In the genomic region with DNA sequence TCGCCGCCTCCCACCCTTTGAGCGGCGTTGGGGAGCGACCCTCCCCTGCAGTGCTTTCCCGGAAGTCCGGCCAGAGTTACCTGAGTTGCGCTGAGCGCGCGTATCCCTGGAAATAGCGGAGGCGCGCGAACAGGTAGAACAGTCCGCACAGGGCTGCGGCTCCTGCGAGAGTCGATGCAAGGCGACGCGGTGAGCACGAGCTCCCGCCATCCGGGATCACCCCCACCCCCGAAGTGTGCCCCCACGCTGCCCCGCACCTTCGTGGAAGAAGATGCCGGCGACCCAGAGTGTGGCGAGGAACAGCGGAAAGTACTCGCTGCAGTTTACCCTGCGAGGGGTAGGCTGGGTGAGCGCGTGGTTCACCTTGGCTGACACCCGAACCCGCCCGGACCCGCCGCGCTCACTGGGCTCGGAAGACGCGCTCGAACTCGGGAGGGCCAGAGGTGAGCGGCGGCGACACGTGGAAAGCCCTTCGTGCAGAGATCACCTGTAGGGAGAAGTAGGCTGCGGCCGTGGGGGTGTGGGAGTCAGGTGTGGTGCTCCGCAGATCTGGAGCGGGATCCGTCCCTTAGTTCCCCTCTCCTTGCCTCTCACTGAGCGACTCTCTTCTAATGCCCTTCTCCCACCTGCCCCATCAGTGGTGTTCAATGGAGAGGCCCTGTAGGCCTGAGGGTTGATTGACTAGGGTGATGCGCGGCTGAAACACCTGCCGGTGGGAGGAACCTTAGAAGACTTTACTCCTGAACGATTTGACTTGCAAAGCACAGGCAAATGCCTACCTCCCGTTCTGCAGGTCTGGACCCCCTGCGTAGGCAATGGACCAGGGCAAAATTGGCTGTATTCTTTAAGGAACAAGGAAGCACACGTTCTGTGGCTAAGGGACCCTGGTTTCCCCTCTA, we compare ENCODE assay signal across 8 mouse cellular contexts. TPM values are rescaled to one million over a fixed set of nuclear protein-coding genes. Genes with fewer than 3 reads are reported as not detected.
DNase-seq lines count a peak whose midpoint lies in the region; ATAC-seq and TF ChIP-seq lines count a peak whose summit lies in the region.

No protein-coding gene starts in this region.

- peak overlapping the region; percentile 79 for H3K9ac ChIP-seq in heart, embryonic 13.5 days
- H3K9ac ChIP-seq in MEL (ENCODE audit: control insufficient read depth, low read depth, low read length, poor library complexity, severe bottlenecking), result peak overlapping the region; percentile 73
- H3K9ac ChIP-seq in liver, embryonic 14.5 days (replicated peaks), result peak overlapping the region; percentile 59

- H3K27ac ChIP-seq in heart, embryonic 13.5 days (replicated peaks), result no peak overlapping the region
- no peak overlapping the region for H3K27ac ChIP-seq in MEL (ENCODE audit: control insufficient read depth, low read depth, low read length)
- H3K27ac ChIP-seq in hindbrain, embryonic 10.5 days, result peak overlapping the region; percentile 77
- H3K27ac ChIP-seq in liver, embryonic 14.5 days, result no peak overlapping the region

- peaks cover 30% of the 10 kb centered on the region for H3K36me3 ChIP-seq in heart, embryonic 13.5 days
- H3K36me3 ChIP-seq in MEL (ENCODE audit: control insufficient read depth in 1 of 2, insufficient read depth in 2 of 2, low read length in 2 of 2), result peaks cover 3 to 7% of the 10 kb centered on the region in 2 experiments; a peak in 3 of 4 replicates
- H3K36me3 ChIP-seq in hindbrain, embryonic 10.5 days, result peaks cover 30% of the 10 kb centered on the region
- H3K36me3 ChIP-seq in liver, embryonic 14.5 days (replicated peaks; ENCODE audit: control insufficient read depth, insufficient read depth, low read depth), result peaks cover 27% of the 10 kb centered on the region

- peak overlapping the region; percentile 95 for H3K4me2 ChIP-seq in heart, embryonic 13.5 days
- H3K4me2 ChIP-seq in liver, embryonic 14.5 days (ENCODE audit: low read depth), result peak overlapping the region; percentile 100

- peaks cover 58% of the 10 kb centered on the region for H3K27me3 ChIP-seq in heart, embryonic 13.5 days (replicated peaks)
- H3K27me3 ChIP-seq in MEL (ENCODE audit: control insufficient read depth in 1 of 2, insufficient read depth in 2 of 2, low read length in 2 of 2), result no peaks in the 10 kb centered on the region
- peaks cover 56% of the 10 kb centered on the region for H3K27me3 ChIP-seq in hindbrain, embryonic 10.5 days (ENCODE audit: insufficient read depth, poor library complexity, severe bottlenecking)
- no peaks in the 10 kb centered on the region; the same call in 1 of the 2 replicates for H3K27me3 ChIP-seq in liver, embryonic 14.5 days (ENCODE audit: control insufficient read depth, insufficient read depth, low read length)

- WGBS in heart, embryonic 13.5 days, result 3% methylated on average over 66 of the region's 66 CpGs
- 1% methylated on average over 66 of the region's 66 CpGs for WGBS in hindbrain, embryonic 10.5 days
- 2% methylated on average over 66 of the region's 66 CpGs for WGBS in liver, embryonic 14.5 days (ENCODE audit: insufficient replicate concordance)

- no peak for TF ChIP-seq RAD21 in MEL (IDR thresholded peaks at IDR 0.05; ENCODE audit: low read depth, low read length)

- no peak for DNase-seq in heart, postnatal 4 days
- peak; percentile 71 for DNase-seq in MEL (ENCODE audit: low read depth, low spot score)
- DNase-seq in hindbrain, embryonic 10.5 days (ENCODE audit: low spot score), result no peak
- DNase-seq in liver, embryonic 14.5 days (ENCODE audit: low read depth in 3 of 3, low spot score in 3 of 3), result no peak
- DNase-seq in yolk sac, embryonic 10.5 days (ENCODE audit: low spot score), result no peak
- DNase-seq in ovary, postnatal 14 days (ENCODE audit: low spot score), result no peak
- DNase-seq in retina, postnatal 1 day, result no peak

- no peaks in the 10 kb centered on the region; the same call in 1 of the 2 replicates for H3K79me2 ChIP-seq in MEL (ENCODE audit: control insufficient read depth, insufficient read depth, low read length, poor library complexity)

- peak in 1 of 2 experiments; percentile 46; a peak in 2 of 4 replicates for TF ChIP-seq POLR2A in MEL (IDR thresholded peaks at IDR 0.05; ENCODE audit: control insufficient read depth in 1 of 2, insufficient read depth in 1 of 2, low read depth in 1 of 2, low read length in 2 of 2, poor library complexity in 1 of 2)

- TF ChIP-seq CTCF in MEL (IDR thresholded peaks at IDR 0.05 in 2 of 3, conservative IDR thresholded peaks at IDR 0.05 in 1 of 3; ENCODE audit: control insufficient read depth in 1 of 3, insufficient read depth in 1 of 3, low read depth in 2 of 3, low read length in 3 of 3, poor library complexity in 1 of 3, severe bottlenecking in 1 of 3), result no peak
- no peak for TF ChIP-seq CTCF in liver, embryonic 14.5 days (IDR thresholded peaks at IDR 0.05; ENCODE audit: low read depth)

- peak overlapping the region; percentile 69 for H3K4me3 ChIP-seq in heart, embryonic 13.5 days
- H3K4me3 ChIP-seq in MEL (ENCODE audit: control insufficient read depth in 1 of 2, insufficient read depth in 1 of 2, low read depth in 2 of 2, low read length in 2 of 2), result peak overlapping the region; percentile 80 to 95
- peak overlapping the region; percentile 76 for H3K4me3 ChIP-seq in hindbrain, embryonic 10.5 days
- H3K4me3 ChIP-seq in liver, embryonic 14.5 days (ENCODE audit: insufficient read depth in 1 of 2, low read depth in 2 of 2, low read length in 2 of 2), result peak overlapping the region; percentile 62 to 77

- TF ChIP-seq EP300 in MEL (IDR thresholded peaks at IDR 0.05; ENCODE audit: low read depth in 1 of 2, low read length in 2 of 2), result no peak
- TF ChIP-seq EP300 in liver, embryonic 14.5 days (IDR thresholded peaks at IDR 0.05; ENCODE audit: low read depth), result no peak

- no peak for ATAC-seq in heart, embryonic 13.5 days (ENCODE audit: extremely low read depth, insufficient number of reproducible peaks, low FRiP score, low TSS enrichment)
- ATAC-seq in liver, embryonic 14.5 days (ENCODE audit: insufficient read depth), result peak; percentile 59

- peaks cover 27% of the 10 kb centered on the region for H3K4me1 ChIP-seq in heart, embryonic 13.5 days
- H3K4me1 ChIP-seq in MEL (ENCODE audit: control insufficient read depth in 1 of 2, insufficient read depth in 2 of 2, low read length in 2 of 2), result peaks cover 3 to 19% of the 10 kb centered on the region in 2 experiments; a peak in 3 of 4 replicates
- peaks cover 22% of the 10 kb centered on the region for H3K4me1 ChIP-seq in hindbrain, embryonic 10.5 days (replicated peaks)
- H3K4me1 ChIP-seq in liver, embryonic 14.5 days (replicated peaks; ENCODE audit: control insufficient read depth in 2 of 2, insufficient read depth in 2 of 2, low read length in 1 of 2), result peaks cover 23 to 25% of the 10 kb centered on the region in 2 experiments

- no peaks in the 10 kb centered on the region for H3K9me3 ChIP-seq in heart, embryonic 13.5 days
- H3K9me3 ChIP-seq in MEL (replicated peaks; ENCODE audit: insufficient read depth, low read length), result no peaks in the 10 kb centered on the region
- no peaks in the 10 kb centered on the region for H3K9me3 ChIP-seq in hindbrain, embryonic 10.5 days
- no peaks in the 10 kb centered on the region for H3K9me3 ChIP-seq in liver, embryonic 14.5 days (ENCODE audit: control insufficient read depth, low read length)

TF ChIP-seq in MEL, 35 proteins besides CTCF, POLR2A, EP300 and RAD21 (continues in another document):
- TF ChIP-seq POLR2AphosphoS5 (IDR thresholded peaks at IDR 0.05; ENCODE audit: borderline replicate concordance, low read depth, low read length) (no peak), HCFC1 (IDR thresholded peaks at IDR 0.05; ENCODE audit: low read depth, low read length) (no peak), CHD1 (IDR thresholded peaks at IDR 0.05; ENCODE audit: low read depth, low read length) (no peak)

RNA-seq across cellular contexts. Expression of a gene that starts 1.2 kb away (rescaled TPM):
- 1.1 and 2.9 TPM in 2 replicates for polyA plus RNA-seq in heart, embryonic 13.5 days (2015; fragmentation: Nextera tagmentation; extraction: Ambion mirVana)
- total RNA-seq in heart, postnatal 4 days (2021), result 1 to 10 TPM; 2.0 to 2.7 TPM
- 1.6 and 3.1 TPM in 2 replicates for total RNA-seq in MEL (2012; rRNA removed)
- 1 to 10 TPM in 1 of 2 experiments, not detected in 1; 3.4 TPM for polyA plus RNA-seq in MEL (2012; ENCODE audit: insufficient read depth in 1 of 2, insufficient read length in 2 of 2, low read depth in 1 of 2, low replicate concordance in 2 of 2, missing spikeins in 1 of 2)
- polyA plus RNA-seq in hindbrain, embryonic 10.5 days (2016; fragmentation: Nextera tagmentation; extraction: Ambion mirVana), result 1.4 and 1.8 TPM in 2 replicates
- polyA plus RNA-seq in liver, embryonic 14.5 days (2012; rRNA removed), result 0.54 and 0.81 TPM in 2 replicates
- polyA plus RNA-seq in liver, embryonic 14.5 days (2014; fragmentation: Nextera tagmentation; extraction: Ambion mirVana), result 0.61 and 0.83 TPM in 2 replicates

RNA-seq across cellular contexts. Expression of a gene that starts 26.5 kb away (rescaled TPM):
- 22.2 and 25.2 TPM in 2 replicates for polyA plus RNA-seq in heart, embryonic 13.5 days (2015; fragmentation: Nextera tagmentation; extraction: Ambion mirVana)
- total RNA-seq in heart, postnatal 4 days (2021), result 100 to 1,000 TPM; 117 to 120 TPM
- 22.3 and 33.7 TPM in 2 replicates for total RNA-seq in MEL (2012; rRNA removed)
- 10 to 100 TPM in 1 of 2 experiments, not detected in 1; 69.4 TPM for polyA plus RNA-seq in MEL (2012; ENCODE audit: insufficient read depth in 1 of 2, insufficient read length in 2 of 2, low read depth in 1 of 2, low replicate concordance in 2 of 2, missing spikeins in 1 of 2)
- 21.5 and 29.9 TPM in 2 replicates for polyA plus RNA-seq in hindbrain, embryonic 10.5 days (2016; fragmentation: Nextera tagmentation; extraction: Ambion mirVana)
- polyA plus RNA-seq in liver, embryonic 14.5 days (2012; rRNA removed), result 14.8 and 16.6 TPM in 2 replicates
- polyA plus RNA-seq in liver, embryonic 14.5 days (2014; fragmentation: Nextera tagmentation; extraction: Ambion mirVana), result 5.7 and 9.5 TPM in 2 replicates

RNA-seq across cellular contexts. Expression of a gene that starts 26.6 kb away (rescaled TPM):
- 265 and 277 TPM in 2 replicates for polyA plus RNA-seq in heart, embryonic 13.5 days (2015; fragmentation: Nextera tagmentation; extraction: Ambion mirVana)
- 100 to 1,000 TPM; 178 to 180 TPM for total RNA-seq in heart, postnatal 4 days (2021)
- total RNA-seq in MEL (2012; rRNA removed), result 223 and 240 TPM in 2 replicates
- polyA plus RNA-seq in MEL (2012; ENCODE audit: insufficient read depth in 1 of 2, insufficient read length in 2 of 2, low read depth in 1 of 2, low replicate concordance in 2 of 2, missing spikeins in 1 of 2), result 100 to 1,000 TPM in 1 of 2 experiments, not detected in 1; 187 TPM
- polyA plus RNA-seq in hindbrain, embryonic 10.5 days (2016; fragmentation: Nextera tagmentation; extraction: Ambion mirVana), result 147 and 210 TPM in 2 replicates
- 36.8 and 43.7 TPM in 2 replicates for polyA plus RNA-seq in liver, embryonic 14.5 days (2012; rRNA removed)
- polyA plus RNA-seq in liver, embryonic 14.5 days (2014; fragmentation: Nextera tagmentation; extraction: Ambion mirVana), result 103 and 117 TPM in 2 replicates

RNA-seq across cellular contexts. Expression of a gene that starts 54.9 kb away (rescaled TPM):
- polyA plus RNA-seq in heart, embryonic 13.5 days (2015; fragmentation: Nextera tagmentation; extraction: Ambion mirVana), result 2.5 and 2.7 TPM in 2 replicates
- total RNA-seq in heart, postnatal 4 days (2021), result 10 to 100 TPM; 19.6 to 20.2 TPM
- 3.8 and 4.5 TPM in 2 replicates for total RNA-seq in MEL (2012; rRNA removed)
- polyA plus RNA-seq in MEL (2012; ENCODE audit: insufficient read depth in 1 of 2, insufficient read length in 2 of 2, low read depth in 1 of 2, low replicate concordance in 2 of 2, missing spikeins in 1 of 2), result 10 to 100 TPM in 1 of 2 experiments, not detected in 1; 12.6 TPM
- polyA plus RNA-seq in hindbrain, embryonic 10.5 days (2016; fragmentation: Nextera tagmentation; extraction: Ambion mirVana), result 4.7 and 5.9 TPM in 2 replicates
- 3.3 and 3.4 TPM in 2 replicates for polyA plus RNA-seq in liver, embryonic 14.5 days (2012; rRNA removed)
- polyA plus RNA-seq in liver, embryonic 14.5 days (2014; fragmentation: Nextera tagmentation; extraction: Ambion mirVana), result 1.9 and 2.5 TPM in 2 replicates
